Mouse (Mus musculus) intestine, embryonic 14.5 days (tissue): ENCODE data around the gene Gm12394. TPM values are rescaled to one million over a fixed set of nuclear protein-coding genes. Genes with fewer than 3 reads are reported as not detected.
"Not testable (repeated sequence)": the region's sequence is repeated elsewhere in the genome, so short reads cannot be mapped to it uniquely, and the experiment has no call there.

ENCODE experiments used
- ATAC-seq: fragments of 200-750 bp; cut with Nextera tagmentation; replicated peaks from 2 replicates; pipeline ENCODE4 v1.8.0; 2017; ENCODE audit warnings: low read depth, moderate number of reproducible peaks, moderate TSS enrichment, moderate library complexity; ENCODE audit not compliant: low FRiP score, low TSS enrichment
- DNase-seq: peaks from one replicate; pipeline ENCODE4 v3.0.0-alpha.2; 2018; ENCODE audit warnings: low spot score
- H3K27ac ChIP-seq: fragments of 300-500 bp; sonication (generic); 2 replicates; pipeline ENCODE4 v1.5.1; 2014; ENCODE audit warnings: low read depth, mild to moderate bottlenecking, control low read depth
- H3K27me3 ChIP-seq: fragments of 300-500 bp; sonication (generic); replicated peaks from 2 replicates; pipeline ENCODE4 v1.6.1; 2014; ENCODE audit warnings: low read length, control low read depth; ENCODE audit not compliant: control insufficient read depth, insufficient read depth
- H3K36me3 ChIP-seq: fragments of 300-500 bp; sonication (generic); 2 replicates; pipeline ENCODE4 v1.6.1; 2014; ENCODE audit warnings: low read length, control low read depth; ENCODE audit not compliant: control insufficient read depth, insufficient read depth
- H3K4me1 ChIP-seq: fragments of 300-500 bp; sonication (generic); replicated peaks from 2 replicates; pipeline ENCODE4 v1.6.1; 2014; ENCODE audit warnings: low read length, control low read depth, mixed read lengths; ENCODE audit not compliant: control insufficient read depth, insufficient read depth
- H3K4me2 ChIP-seq: fragments of 300-500 bp; sonication (generic); 2 replicates; pipeline ENCODE4 v1.6.1; 2014; ENCODE audit warnings: low read length
- H3K4me3 ChIP-seq: fragments of 300-500 bp; sonication (generic); 2 replicates; pipeline ENCODE4 v1.5.1; 2014; ENCODE audit warnings: low read depth, low read length, control low read depth, mixed read lengths
- H3K9ac ChIP-seq: fragments of 300-500 bp; sonication (generic); 2 replicates; pipeline ENCODE4 v1.6.1; 2014; ENCODE audit warnings: mild to moderate bottlenecking, low read length
- H3K9me3 ChIP-seq: fragments of 300-500 bp; sonication (generic); 2 replicates; pipeline ENCODE4 v1.6.1; 2016; ENCODE audit warnings: low read length, control low read depth; ENCODE audit not compliant: control insufficient read depth
- WGBS: fragments of 180-500 bp; shearing (Covaris S2); extraction: QIAGEN DNeasy Blood & Tissue Kit; methylation state at CpG from one replicate; pipeline ENCODE4 v1.1.7; 2014; 5-methylcytosine and 5-hydroxymethylcytosine counted together
- polyA plus RNA-seq: library from polyadenylated mRNA; unstranded; fragments of >200 nt; fragmentation: Nextera tagmentation; extraction: Ambion mirVana; gene quantifications from 2 replicates; pipeline ENCODE4 v1.2.1, GENCODE M21; 2014

The Gm12394 gene
- polyA plus RNA-seq, 1 experiment from 2014 or later: 0.14 TPM

DNA sequence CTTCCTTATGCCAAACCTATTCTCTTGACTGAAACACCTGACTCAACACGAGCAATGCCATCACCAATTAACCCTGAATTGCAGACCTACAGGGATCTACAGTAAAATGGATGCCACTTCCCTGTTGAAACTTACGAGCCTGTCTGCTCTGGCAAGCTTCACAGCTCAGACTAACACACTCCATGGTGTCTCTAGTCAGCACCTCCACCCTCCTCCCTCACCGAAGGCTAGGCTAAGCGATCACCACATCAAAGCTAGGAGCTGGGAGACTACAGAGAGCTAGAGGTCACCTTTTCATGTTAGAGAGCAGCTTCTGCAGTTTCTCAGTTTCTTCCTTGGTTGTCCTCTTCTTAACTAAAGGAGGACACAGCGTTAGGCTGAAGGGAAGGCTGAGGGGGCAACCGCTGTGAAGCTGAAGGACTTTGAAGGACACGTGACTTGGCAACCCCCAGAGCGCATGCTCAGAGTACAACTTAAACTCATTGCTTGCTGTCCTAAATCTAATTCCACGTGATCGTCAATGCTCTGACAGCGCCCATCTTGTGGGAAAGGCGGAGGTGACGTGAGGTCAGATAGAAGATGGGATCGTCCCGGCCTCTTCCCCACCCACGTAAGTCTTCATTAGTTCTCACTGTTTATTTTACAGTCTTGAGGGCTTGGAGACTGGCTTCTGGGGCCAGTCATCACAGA lies 16.3 kb upstream of the Gm12394 start:
- DNase-seq (no peak), ATAC-seq (no peak)
- H3K4me1 ChIP-seq: no peaks in the 10 kb centered on the region
- no peaks in the 10 kb centered on the region for H3K9me3 ChIP-seq
- no peak overlapping the region for H3K4me3 ChIP-seq
- 64% methylated on average over 16 of the region's 16 CpGs for WGBS
- no peak overlapping the region for H3K9ac ChIP-seq
- no peak overlapping the region for H3K27ac ChIP-seq
- H3K27me3 ChIP-seq: no peaks in the 10 kb centered on the region
- H3K36me3 ChIP-seq: no peaks in the 10 kb centered on the region
- no peak overlapping the region for H3K4me2 ChIP-seq

DNA sequence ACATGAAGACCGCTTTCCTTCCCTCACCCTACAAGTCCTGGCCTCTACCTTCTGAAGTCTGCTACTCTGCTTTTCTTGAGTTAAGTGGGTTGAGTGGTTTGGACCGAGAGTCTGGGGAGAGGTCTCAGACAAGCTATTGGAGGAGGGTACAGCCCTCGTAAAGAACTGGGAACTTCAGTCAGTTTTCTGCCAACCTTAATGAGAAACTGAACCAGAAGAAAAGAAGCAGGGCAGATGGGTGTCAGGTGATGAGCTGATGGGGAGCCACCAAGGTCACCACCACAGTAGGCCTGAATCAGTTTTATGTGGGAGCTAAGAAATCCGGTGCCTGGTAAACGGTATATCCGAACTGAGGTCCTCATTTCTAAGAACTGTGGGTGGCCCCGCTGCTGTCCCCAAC lies 15.6 kb upstream of the Gm12394 start:
- no peak for DNase-seq
- no peak for ATAC-seq
- no peaks in the 10 kb centered on the region for H3K36me3 ChIP-seq
- no peak overlapping the region for H3K27ac ChIP-seq
- H3K27me3 ChIP-seq: no peaks in the 10 kb centered on the region
- no peak overlapping the region for H3K4me3 ChIP-seq
- H3K4me2 ChIP-seq: no peak overlapping the region
- H3K9me3 ChIP-seq: no peaks in the 10 kb centered on the region
- H3K4me1 ChIP-seq: no peaks in the 10 kb centered on the region
- H3K9ac ChIP-seq: no peak overlapping the region
- WGBS: 92% methylated on average over 7 of the region's 7 CpGs

DNA sequence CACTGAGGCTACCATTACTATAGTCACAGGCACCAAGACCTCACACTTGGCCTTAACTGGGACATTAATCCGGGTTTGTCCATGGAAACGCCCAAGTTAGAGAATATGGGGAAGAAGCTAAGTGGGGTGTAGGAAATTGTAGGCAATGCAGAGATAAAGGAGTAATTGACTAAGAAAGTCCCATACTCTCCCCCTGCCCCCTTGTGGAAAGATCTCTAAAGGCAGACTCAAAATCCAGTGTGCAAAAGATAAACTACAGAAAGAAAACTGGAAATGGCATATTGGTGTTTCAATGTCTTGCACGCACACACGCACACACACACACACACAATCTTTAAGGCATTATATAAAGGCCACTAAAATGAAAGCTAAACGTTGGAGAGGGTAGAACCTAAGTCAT lies 14.2 kb upstream of the Gm12394 start:
- 82% methylated on average over 5 of the region's 5 CpGs for WGBS
- DNase-seq (no peak), ATAC-seq (no peak)
- H3K4me1 ChIP-seq: no peaks in the 10 kb centered on the region
- no peaks in the 10 kb centered on the region for H3K36me3 ChIP-seq
- H3K4me2 ChIP-seq: no peak overlapping the region
- H3K27ac ChIP-seq: no peak overlapping the region
- H3K4me3 ChIP-seq: no peak overlapping the region
- no peaks in the 10 kb centered on the region for H3K27me3 ChIP-seq
- no peak overlapping the region for H3K9ac ChIP-seq
- H3K9me3 ChIP-seq: no peaks in the 10 kb centered on the region

DNA sequence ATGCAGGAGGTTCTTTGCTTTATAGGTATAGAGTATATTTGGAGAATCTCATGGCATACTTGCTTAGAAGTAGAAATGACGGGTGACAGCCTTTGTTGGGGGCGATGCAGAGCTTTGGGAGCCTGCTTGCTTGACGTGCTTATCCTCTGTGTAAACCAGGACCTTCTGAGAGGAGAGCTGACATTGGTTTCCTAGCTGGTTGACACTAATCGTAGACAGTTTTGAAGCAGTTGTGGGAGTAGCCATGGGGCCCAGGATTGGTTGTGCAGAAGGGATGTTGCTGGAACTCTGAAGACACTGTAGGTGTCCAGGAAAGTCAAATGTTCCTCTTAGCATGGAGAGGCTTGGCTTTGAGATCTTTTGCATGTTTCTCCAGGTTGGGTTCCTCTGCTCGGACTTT lies 11.6 kb upstream of the Gm12394 start:
- Histone ChIP-seq H3K4me3 (no peak overlapping the region), H3K27me3 (no peaks in the 10 kb centered on the region), H3K4me2 (no peak overlapping the region), H3K9me3 (no peaks in the 10 kb centered on the region), H3K9ac (no peak overlapping the region), H3K27ac (no peak overlapping the region), H3K4me1 (no peaks in the 10 kb centered on the region), H3K36me3 (no peaks in the 10 kb centered on the region)
- DNase-seq (no peak), ATAC-seq (no peak)
- 82% methylated on average over 5 of the region's 5 CpGs for WGBS

DNA sequence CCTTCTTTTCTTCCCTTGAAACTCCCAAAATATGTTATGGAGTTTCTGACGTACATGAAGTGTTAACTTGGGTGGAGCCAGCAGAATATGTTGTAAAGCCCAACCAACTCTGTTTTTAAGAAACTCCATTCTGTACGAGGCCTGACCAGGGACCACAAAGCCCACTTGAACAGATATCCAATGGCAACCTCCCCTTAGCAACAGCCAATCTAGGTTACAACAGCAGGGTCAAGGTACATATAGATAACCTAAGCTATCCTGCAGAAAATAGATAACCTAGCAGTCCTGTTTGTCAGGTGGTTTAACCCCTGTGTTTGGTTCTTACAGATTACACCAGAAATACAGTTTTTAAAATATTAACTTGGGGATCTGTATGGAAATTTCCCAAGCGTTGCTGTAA lies 10.8 kb upstream of the Gm12394 start:
- Histone ChIP-seq H3K27me3 (no peaks in the 10 kb centered on the region), H3K36me3 (no peaks in the 10 kb centered on the region), H3K9ac (no peak overlapping the region), H3K4me2 (no peak overlapping the region), H3K4me1 (no peaks in the 10 kb centered on the region), H3K27ac (no peak overlapping the region), H3K4me3 (no peak overlapping the region), H3K9me3 (no peaks in the 10 kb centered on the region)
- ATAC-seq (no peak), DNase-seq (no peak)
- WGBS: 49% methylated on average over 3 of the region's 3 CpGs

DNA sequence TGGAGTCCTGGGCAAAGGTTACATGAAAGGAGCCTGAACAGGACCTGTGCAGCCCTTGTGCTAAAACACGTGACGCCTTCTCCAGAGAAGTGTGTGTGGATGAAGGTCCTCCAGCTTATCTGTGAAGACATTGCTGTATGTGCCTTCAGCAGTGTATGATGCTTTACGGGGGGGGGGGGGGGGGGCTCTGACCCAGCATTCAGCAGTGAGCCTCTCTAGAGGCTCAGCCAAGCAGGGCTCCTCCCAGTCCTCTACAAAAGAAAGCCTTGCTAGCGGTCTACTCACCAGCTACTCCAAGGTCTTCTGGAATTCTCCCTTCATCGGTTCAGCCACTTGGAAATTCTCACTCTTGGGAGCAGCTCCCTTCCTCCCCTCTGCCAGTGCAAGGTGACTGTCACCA lies 6.9 kb upstream of the Gm12394 start:
- not testable (repeated sequence) for H3K9ac ChIP-seq, H3K9me3 ChIP-seq, H3K4me1 ChIP-seq, H3K27me3 ChIP-seq, ATAC-seq, H3K4me3 ChIP-seq, DNase-seq, H3K27ac ChIP-seq, H3K4me2 ChIP-seq, H3K36me3 ChIP-seq
- 87% methylated on average over 5 of the region's 5 CpGs for WGBS

DNA sequence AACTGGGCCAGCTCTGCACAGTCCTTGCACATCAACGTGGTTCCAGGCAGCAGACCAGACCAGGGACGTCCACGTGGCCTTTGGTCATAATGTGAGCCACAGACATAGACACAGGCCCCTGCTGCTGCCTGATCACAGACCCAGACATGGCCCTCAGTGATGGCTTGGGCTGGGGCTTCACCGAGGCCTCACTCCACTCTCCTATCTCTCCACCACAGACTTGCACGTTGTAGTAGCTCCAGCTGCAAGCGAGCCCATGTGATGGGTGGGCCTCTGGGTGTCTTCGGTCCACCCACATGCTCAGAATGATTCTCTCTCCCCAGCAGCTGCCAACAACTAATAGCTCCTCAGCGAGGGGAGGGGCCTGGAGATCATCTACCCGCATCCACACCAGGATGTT lies 3.9 kb upstream of the Gm12394 start:
- not testable (repeated sequence) for H3K9ac ChIP-seq, H3K9me3 ChIP-seq, H3K36me3 ChIP-seq, H3K4me2 ChIP-seq, H3K27ac ChIP-seq, DNase-seq, ATAC-seq, H3K4me1 ChIP-seq, H3K27me3 ChIP-seq, H3K4me3 ChIP-seq
- 80% methylated on average over 9 of the region's 9 CpGs for WGBS

DNA sequence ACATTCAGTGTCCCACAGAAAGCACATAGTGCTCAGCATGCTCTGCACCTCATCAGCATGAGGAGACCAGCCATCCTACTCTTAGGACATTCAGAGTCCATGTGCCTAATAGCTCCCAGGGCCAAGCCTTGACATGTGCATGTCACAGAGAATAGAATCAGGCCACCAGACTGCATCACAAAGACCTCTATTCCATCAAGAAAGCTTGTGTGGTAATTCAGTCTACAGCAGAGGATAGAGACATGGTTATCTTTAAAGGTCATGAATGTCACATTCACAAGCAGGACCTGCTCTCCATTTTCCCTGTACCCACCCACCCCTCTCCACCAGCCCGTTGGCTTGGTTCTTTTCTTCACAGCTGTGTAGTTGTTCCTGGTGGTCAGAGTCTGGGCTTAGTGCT lies 2.8 kb downstream of the Gm12394 start, which contains the start of gene Fam205a1:
TSS of gene Fam205a1 (minus strand) at position 101 of the 400 bp plus-strand sequence.
- not testable (repeated sequence) for ATAC-seq, H3K9ac ChIP-seq
- WGBS: 100% methylated on average over 1 of the region's 1 CpGs

DNA sequence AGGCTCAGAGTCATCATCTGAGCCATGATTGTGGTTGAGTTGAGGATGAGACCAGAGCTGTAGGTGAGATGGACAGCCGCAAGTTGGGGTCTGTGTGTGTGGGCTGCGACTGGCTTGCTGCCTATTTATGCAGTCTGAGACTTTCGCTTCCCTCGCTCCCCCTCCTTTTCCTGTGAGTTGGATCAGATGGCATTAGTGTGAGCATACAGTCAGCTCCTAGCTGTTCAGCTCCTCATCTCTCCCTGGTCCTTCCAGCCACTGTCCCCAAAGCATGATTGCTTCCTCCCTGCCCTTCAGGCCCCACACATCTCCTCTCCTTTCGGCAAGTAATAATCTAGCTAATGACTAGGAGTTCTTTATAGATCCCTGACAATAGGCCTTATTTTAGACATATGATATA lies 82.7 kb downstream of the Gm12394 start, which contains the start of gene Ccl21a:
TSS of gene Ccl21a (minus strand) at position 101 of the 400 bp plus-strand sequence.
- no CpG with 5 or more reads among the region's 5 CpGs for WGBS
- not testable (repeated sequence) for H3K27ac ChIP-seq, H3K4me1 ChIP-seq, H3K4me2 ChIP-seq, H3K27me3 ChIP-seq, H3K9me3 ChIP-seq, H3K36me3 ChIP-seq, ATAC-seq, H3K4me3 ChIP-seq, H3K9ac ChIP-seq, DNase-seq

More for the DNA sequence above, 2.8 kb downstream of the Gm12394 start, which contains the start of gene Fam205a1:
- H3K4me3 ChIP-seq, H3K27me3 ChIP-seq, DNase-seq, H3K9me3 ChIP-seq, H3K27ac ChIP-seq, H3K4me1 ChIP-seq, H3K4me2 ChIP-seq, H3K36me3 ChIP-seq: not testable (repeated sequence)
